Mouse (Mus musculus) CH12.LX (cell line): Measurements from ENCODE around the gene Vac14. TPM values are rescaled to one million over a fixed set of nuclear protein-coding genes. Genes with fewer than 3 reads are reported as not detected.

Source experiments
- DNase-seq: peaks from one replicate; pipeline ENCODE4 v3.0.0-alpha.2; 2013; ENCODE audit errors: extremely low read depth
- H3K27ac ChIP-seq: 2 replicates; pipeline ENCODE4 v1.5.1; 2012; ENCODE audit warnings: low read depth, mild to moderate bottlenecking, control low read depth, moderate library complexity; ENCODE audit not compliant: insufficient read depth
- H3K27me3 ChIP-seq: replicated peaks from 2 replicates; pipeline ENCODE3; 2012; ENCODE audit warnings: inconsistent platforms
- H3K36me3 ChIP-seq, 2 experiments: replicated peaks in 1 of 2; 2 replicates each; pipeline versions ENCODE3 to v1.6.1; 2012; ENCODE audit warnings: inconsistent platforms in 1 of 2, low read length in 1 of 2, mild to moderate bottlenecking in 1 of 2, mixed read lengths in 1 of 2, moderate library complexity in 1 of 2; ENCODE audit not compliant: control insufficient read depth in 1 of 2, insufficient read depth in 1 of 2
- H3K4me1 ChIP-seq, 2 experiments: 2 replicates each; pipeline ENCODE4 v1.6.1; 2012; ENCODE audit warnings: inconsistent platforms in 1 of 2, moderate library complexity in 1 of 2; ENCODE audit not compliant: insufficient read depth in 2 of 2, control insufficient read depth in 1 of 2
- H3K4me2 ChIP-seq: 2 replicates; pipeline ENCODE4 v1.6.1; 2012; ENCODE audit warnings: low read depth, mild to moderate bottlenecking, control low read depth; ENCODE audit not compliant: poor library complexity, insufficient read depth, severe bottlenecking
- H3K4me3 ChIP-seq, 3 experiments: fragments of 150-350 bp in 1 of 3; sonication (generic) in 1 of 3; replicated peaks in 1 of 3; 2 replicates each; pipeline versions ENCODE3 to v1.5.1; 2011 to 2012; ENCODE audit warnings: low read depth in 2 of 3, low read length in 2 of 3, mild to moderate bottlenecking in 2 of 3, moderate library complexity in 2 of 3, control low read depth in 1 of 3, improper control_type of control experiment in 1 of 3, inconsistent platforms in 1 of 3, mixed read lengths in 1 of 3; ENCODE audit not compliant: poor library complexity in 1 of 3
- H3K79me2 ChIP-seq: replicated peaks from 2 replicates; pipeline ENCODE4 v1.6.1; 2012; ENCODE audit warnings: mild to moderate bottlenecking, moderate library complexity; ENCODE audit not compliant: control insufficient read depth, poor library complexity, insufficient read depth, severe bottlenecking; ENCODE audit errors: extremely low read depth
- H3K9ac ChIP-seq: 2 replicates; pipeline ENCODE4 v1.6.1; 2012; ENCODE audit warnings: low read depth, mild to moderate bottlenecking, control low read depth, moderate library complexity; ENCODE audit not compliant: insufficient read depth
- H3K9me3 ChIP-seq: replicated peaks from 2 replicates; pipeline ENCODE3; 2012; ENCODE audit warnings: low read length, inconsistent platforms, mixed read lengths
- BHLHE40 ChIP-seq: IDR thresholded peaks from 2 replicates; pipeline ENCODE4 v1.6.1; 2011; ENCODE audit warnings: mild to moderate bottlenecking, low read depth, low read length, improper control_type of control experiment
- CHD1 ChIP-seq: IDR thresholded peaks from 2 replicates; pipeline ENCODE4 v1.6.1; 2012; ENCODE audit warnings: low read depth, low read length, improper control_type of control experiment, inconsistent platforms
- CTCF ChIP-seq, 2 experiments: IDR thresholded peaks in 1 of 2; conservative IDR thresholded peaks in 1 of 2; 2 replicates each; pipeline ENCODE4 v1.5.1; 2011 to 2012; ENCODE audit warnings: low read depth in 2 of 2, low read length in 2 of 2, improper control_type of control experiment in 1 of 2, inconsistent platforms in 1 of 2, mild to moderate bottlenecking in 1 of 2, moderate library complexity in 1 of 2
- ELF1 ChIP-seq: IDR thresholded peaks from 2 replicates; pipeline ENCODE4 v1.6.1; 2014; ENCODE audit warnings: low read depth, mild to moderate bottlenecking, inconsistent platforms, low read length, improper control_type of control experiment
- EP300 ChIP-seq: IDR thresholded peaks from 2 replicates; pipeline ENCODE4 v1.6.1; 2011; ENCODE audit warnings: low read length, improper control_type of control experiment
- ETS1 ChIP-seq: conservative IDR thresholded peaks from 2 replicates; pipeline ENCODE4 v1.6.1; 2012; ENCODE audit warnings: low read depth, mild to moderate bottlenecking, inconsistent platforms, low read length, improper control_type of control experiment, moderate library complexity
- JUN ChIP-seq: IDR thresholded peaks from 2 replicates; pipeline ENCODE4 v1.6.1; 2011; ENCODE audit warnings: low read depth, mild to moderate bottlenecking, low read length, improper control_type of control experiment, moderate library complexity; ENCODE audit not compliant: insufficient read depth
- JUND ChIP-seq: conservative IDR thresholded peaks from 2 replicates; pipeline ENCODE4 v1.6.1; 2011; ENCODE audit warnings: low read depth, low read length, improper control_type of control experiment
- MAX ChIP-seq: IDR thresholded peaks from 2 replicates; pipeline ENCODE4 v1.6.1; 2011; ENCODE audit warnings: low read length, improper control_type of control experiment
- MAZ ChIP-seq: IDR thresholded peaks from 2 replicates; pipeline ENCODE4 v1.6.1; 2012; ENCODE audit warnings: low read depth, mild to moderate bottlenecking, inconsistent platforms, low read length, improper control_type of control experiment, moderate library complexity
- MEF2A ChIP-seq: IDR thresholded peaks from 2 replicates; pipeline ENCODE4 v1.6.1; 2014; ENCODE audit warnings: low read depth, mild to moderate bottlenecking, inconsistent platforms, low read length, improper control_type of control experiment, borderline replicate concordance
- NRF1 ChIP-seq: IDR thresholded peaks from 2 replicates; pipeline ENCODE4 v1.6.1; 2014; ENCODE audit warnings: low read depth, mild to moderate bottlenecking, inconsistent platforms, low read length, improper control_type of control experiment, moderate library complexity
- RAD21 ChIP-seq: IDR thresholded peaks from 2 replicates; pipeline ENCODE4 v1.6.1; 2011; ENCODE audit warnings: low read depth, mild to moderate bottlenecking, low read length, improper control_type of control experiment, moderate library complexity
- TBP ChIP-seq: conservative IDR thresholded peaks from 2 replicates; pipeline ENCODE4 v1.6.1; 2011; ENCODE audit warnings: low read depth, low read length, improper control_type of control experiment
- USF2 ChIP-seq: conservative IDR thresholded peaks from 2 replicates; pipeline ENCODE4 v1.6.1; 2011; ENCODE audit warnings: low read depth, low read length, improper control_type of control experiment
- ZNF384 ChIP-seq: IDR thresholded peaks from 2 replicates; pipeline ENCODE4 v1.6.1; 2012; ENCODE audit warnings: low read depth, low read length, improper control_type of control experiment, inconsistent platforms
- dilution Hi-C: fragments of 300-500 bp; cut with MboI; formaldehyde crosslinking; loops from 2 replicates; pipeline ENCODE4 v1.14.3; 2020; ENCODE audit warnings: low sequenced_read_pairs; ENCODE audit not compliant: extremely low pct_unique_long_range_greater_than_20kb, extremely low pct_ligation_motif_present
- in situ Hi-C: fragments of 300-500 bp; cut with MboI; formaldehyde crosslinking; loops from 3 replicates; pipeline ENCODE4 v1.14.3; 2019; ENCODE audit warnings: low sequenced_read_pairs, low pct_ligation_motif_present, low pct_unique_long_range_greater_than_20kb, mixed read lengths
- polyA plus RNA-seq: library from polyadenylated mRNA; unstranded; fragments of >175 nt; gene quantifications from 2 replicates; pipeline ENCODE4 v1.2.1, GENCODE M21; 2012; ENCODE audit warnings: low read depth; ENCODE audit not compliant: insufficient read length
- total RNA-seq, 2 experiments: library from RNA; depleted of rRNA; stranded (reverse); fragments of 300-350 nt in 1 of 2; fragments of >200 nt in 1 of 2; gene quantifications; 2 replicates each; pipeline ENCODE4 v1.2.3; 2012 to 2014

Gene Vac14
- total and polyA plus RNA-seq, 3 experiments = 20.9 to 73.8 (median 28.2) TPM

DNA sequence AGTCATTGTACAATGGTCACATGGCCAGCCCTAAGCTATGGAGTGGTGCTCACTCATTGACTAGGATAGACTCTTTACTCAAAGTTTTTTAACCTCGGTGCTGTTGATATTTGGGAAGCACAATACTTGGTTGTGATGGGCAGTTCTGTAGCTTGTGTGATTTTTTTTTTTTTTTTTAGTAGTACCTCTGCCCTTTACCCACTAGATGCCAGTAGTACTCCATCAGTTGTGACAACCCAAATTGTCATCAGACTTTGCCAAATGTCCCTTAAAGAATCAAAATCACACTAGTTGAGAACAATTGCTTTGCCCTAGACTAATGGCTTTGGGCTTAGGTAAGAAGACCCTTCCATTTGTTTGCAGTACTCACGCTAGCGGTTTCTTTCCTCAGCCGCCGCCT, 1.5 kb downstream of the Vac14 start (continued):
- TF ChIP-seq BHLHE40 (no peak), ETS1 (no peak), JUN (no peak), NRF1 (no peak), RAD21 (peak; percentile 70), JUND (no peak), MAZ (no peak), CHD1 (no peak), MEF2A (no peak), USF2 (no peak), ELF1 (no peak)
- TF ChIP-seq, all 38 proteins: peak for 7

DNA sequence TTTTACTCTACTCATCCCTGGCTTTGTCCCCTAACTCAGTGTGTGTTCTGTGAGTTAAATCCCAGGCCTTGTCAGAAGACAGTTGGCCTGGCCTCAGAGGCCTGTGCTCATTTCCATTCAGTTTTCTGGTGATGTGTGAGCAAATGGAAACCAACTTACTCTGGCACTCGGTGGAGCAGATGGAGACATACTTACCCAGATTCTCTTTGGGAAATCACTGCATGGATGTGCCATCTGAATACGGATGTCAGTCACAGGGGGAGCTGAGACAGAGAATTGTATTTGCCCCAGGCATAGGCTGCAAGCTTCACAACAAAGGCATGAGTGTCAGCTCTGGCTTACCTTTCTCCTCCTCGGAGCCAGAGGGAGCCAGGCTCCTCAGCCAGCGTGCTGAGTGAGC, 8.0 kb downstream of the Vac14 start:
- peaks cover 4 to 69% of the 10 kb centered on the region in 2 experiments for H3K36me3 ChIP-seq
- no peak for DNase-seq
- H3K79me2 ChIP-seq = peaks cover 51% of the 10 kb centered on the region
- no peak overlapping the region for H3K4me3 ChIP-seq
- H3K9me3 ChIP-seq = no peaks in the 10 kb centered on the region
- H3K9ac ChIP-seq = no peak overlapping the region
- no peak for TF ChIP-seq MEF2A
- no peak for TF ChIP-seq MAX
- TF ChIP-seq JUND = no peak
- TF ChIP-seq TBP = no peak
- no peak overlapping the region for H3K27ac ChIP-seq
- H3K4me2 ChIP-seq = no peak overlapping the region
- dilution Hi-C loops = no loop called here
- peaks cover 2 to 50% of the 10 kb centered on the region in 2 experiments; a peak in 3 of 4 replicates for H3K4me1 ChIP-seq
- no peaks in the 10 kb centered on the region for H3K27me3 ChIP-seq
- in situ Hi-C loops = loop anchor here (25.0 kb wide), 2 partner anchors 211 to 461 kb away; partner anchors contain the start of genes Clec18a, Cog4, Pdpr and Sf3b3

DNA sequence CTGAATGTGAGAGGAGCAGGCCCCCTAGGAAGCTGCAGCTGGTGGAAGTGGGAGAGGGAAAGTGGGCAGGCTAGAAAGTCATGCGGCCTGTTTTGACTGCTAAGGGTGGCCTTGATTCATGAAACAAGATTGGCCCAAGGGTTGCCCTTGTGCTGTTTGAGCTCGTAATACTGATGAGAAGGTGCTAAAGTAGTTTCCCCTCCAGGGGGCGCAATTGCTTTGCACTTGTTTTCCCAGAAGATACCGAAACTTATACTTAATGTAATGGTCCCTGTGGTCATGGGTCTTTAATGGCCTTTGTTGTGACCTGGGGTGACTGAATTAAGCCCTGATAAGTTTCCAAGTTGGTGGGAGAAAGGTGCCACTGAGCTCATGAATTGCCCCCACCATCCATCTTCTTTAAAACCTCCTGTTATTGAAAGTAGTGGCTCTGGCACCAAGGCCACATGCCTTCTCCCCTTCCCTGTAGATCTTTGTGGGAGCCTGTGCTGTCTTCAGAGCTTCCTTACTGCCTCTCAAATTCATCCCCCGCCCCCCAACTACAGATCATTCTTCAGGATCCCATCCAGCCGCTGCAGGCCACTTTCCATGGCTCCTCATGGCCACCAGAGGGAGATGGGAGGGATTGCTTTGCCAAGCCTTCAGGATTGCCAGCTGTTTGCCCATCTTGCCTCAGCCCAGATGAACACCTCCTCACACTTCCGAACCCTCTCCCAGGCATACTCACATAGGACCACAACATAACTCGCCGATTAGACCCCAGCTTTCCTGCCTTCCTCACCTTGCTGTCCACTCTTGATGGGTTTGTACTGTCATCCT, 11.1 kb downstream of the Vac14 start:
- H3K9me3 ChIP-seq = no peaks in the 10 kb centered on the region
- H3K4me2 ChIP-seq = no peak overlapping the region
- no peak overlapping the region for H3K27ac ChIP-seq
- no peaks in the 10 kb centered on the region for H3K27me3 ChIP-seq
- no peak overlapping the region for H3K9ac ChIP-seq
- peaks cover 32 to 76% of the 10 kb centered on the region in 2 experiments for H3K36me3 ChIP-seq
- H3K79me2 ChIP-seq = peaks cover 33% of the 10 kb centered on the region
- no peak overlapping the region for H3K4me3 ChIP-seq
- TF ChIP-seq JUN = no peak
- no peak for TF ChIP-seq EP300
- TF ChIP-seq ZNF384 = no peak
- TF ChIP-seq MAZ = no peak
- TF ChIP-seq CTCF (conservative IDR thresholded peaks at IDR 0.05 in 1 of 2, IDR thresholded peaks at IDR 0.05 in 1 of 2; ENCODE audit: low read depth in 2 of 2, low read length in 2 of 2) = peak; percentile 64 to 71
- peak; percentile 40 for TF ChIP-seq RAD21
- peak; percentile 66 for DNase-seq
- in situ Hi-C loops (loop anchor here (25.0 kb wide), 2 partner anchors 208 to 458 kb away; partner anchors contain the start of genes Clec18a, Cog4, Pdpr and Sf3b3), dilution Hi-C loops (no loop called here)
- H3K4me1 ChIP-seq = peaks cover 2 to 24% of the 10 kb centered on the region in 2 experiments; a peak in 3 of 4 replicates
